Mouse (Mus musculus): ENCODE measurements around the gene Skiv2l.
"Not testable (repeated sequence)": the region's sequence is repeated elsewhere in the genome, so short reads cannot be mapped to it uniquely, and the experiment has no call there.

Gene Skiv2l

GRCm38 (mm10) chr17:34865981-34866380 is 16.0 kb upstream of the Skiv2l start:
- DNase-seq: no peak

GRCm38 (mm10) chr17:34862416-34863081 is 12.5 kb upstream of the Skiv2l start, which contains the start of gene Cfb:
TSS of gene Cfb (minus strand) at chr17:34862518.
- no peak for DNase-seq

- no peak for DNase-seq
These were observed 11.8 kb upstream of the Skiv2l start for GRCm38 (mm10) chr17:34861704-34862415.

DNA sequence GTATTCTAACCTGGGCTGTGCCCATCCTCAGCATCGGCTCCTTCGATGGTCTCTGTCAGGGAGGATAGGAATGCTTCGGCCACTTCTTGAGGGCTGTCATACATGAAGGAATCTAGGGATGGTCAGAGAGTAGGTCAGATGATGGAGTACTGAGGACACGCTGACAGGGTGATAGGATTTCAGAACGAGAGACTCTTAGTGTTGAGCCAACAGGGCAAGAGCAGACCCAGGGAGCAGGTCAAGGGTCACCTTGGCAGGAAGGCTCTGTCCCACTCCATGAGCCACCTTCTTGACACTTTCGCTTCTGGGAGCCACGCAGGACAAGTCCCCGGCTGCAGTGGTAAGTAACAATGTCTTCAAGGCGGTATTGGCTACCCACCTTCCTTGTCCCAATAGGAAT is 10.5 kb upstream of the Skiv2l start:
- no peak for DNase-seq

DNA sequence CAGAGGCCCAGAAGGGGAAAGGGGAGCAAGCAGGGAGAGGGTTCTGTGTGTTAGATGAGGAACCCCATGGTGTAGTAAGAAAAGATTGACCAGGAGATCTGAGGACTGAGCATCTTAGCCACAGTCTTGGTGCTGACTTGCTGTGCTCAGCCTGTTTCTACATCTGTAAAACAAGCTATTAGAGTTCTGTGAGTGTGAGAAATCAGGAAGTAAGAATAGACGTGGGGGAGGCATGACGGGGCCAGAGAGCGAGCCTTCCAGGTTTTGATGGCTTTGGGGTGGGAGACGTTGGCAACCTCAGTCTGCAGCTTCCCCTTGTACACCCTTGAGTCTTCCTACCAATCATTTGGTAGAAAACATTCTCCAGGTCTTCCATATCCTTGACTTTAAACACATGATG is 8.7 kb upstream of the Skiv2l start:
- DNase-seq: no peak

- DNase-seq: peak; percentile 70
These were observed 5.8 kb upstream of the Skiv2l start for GRCm38 (mm10) chr17:34855825-34856224.

- DNase-seq: no peak
These were observed 4.8 kb upstream of the Skiv2l start for GRCm38 (mm10) chr17:34854761-34855160.

DNA sequence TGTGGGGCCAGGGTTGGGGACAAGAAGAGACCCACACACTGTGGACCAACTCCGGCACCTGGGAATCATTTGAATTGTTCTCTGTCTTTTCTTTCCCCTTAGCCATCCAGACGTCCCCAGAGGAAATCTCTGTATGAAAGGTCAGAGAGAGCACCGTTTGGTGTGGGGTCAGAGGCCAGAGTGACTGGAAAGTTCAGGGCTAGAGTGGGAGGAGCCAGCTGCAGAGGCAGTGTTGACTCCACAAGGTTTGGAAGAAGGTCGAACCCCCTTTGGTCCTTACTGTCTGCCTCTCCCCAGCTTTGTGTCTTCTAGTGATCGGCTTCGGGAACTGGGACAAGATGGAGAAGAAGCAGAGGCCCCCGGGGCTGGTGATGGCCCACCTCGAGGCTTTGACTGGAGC is 3.5 kb upstream of the Skiv2l start:
- DNase-seq: no peak

- DNase-seq: peak; percentile 31
These were observed 611 bp upstream of the Skiv2l start for GRCm38 (mm10) chr17:34850517-34851125.

DNA sequence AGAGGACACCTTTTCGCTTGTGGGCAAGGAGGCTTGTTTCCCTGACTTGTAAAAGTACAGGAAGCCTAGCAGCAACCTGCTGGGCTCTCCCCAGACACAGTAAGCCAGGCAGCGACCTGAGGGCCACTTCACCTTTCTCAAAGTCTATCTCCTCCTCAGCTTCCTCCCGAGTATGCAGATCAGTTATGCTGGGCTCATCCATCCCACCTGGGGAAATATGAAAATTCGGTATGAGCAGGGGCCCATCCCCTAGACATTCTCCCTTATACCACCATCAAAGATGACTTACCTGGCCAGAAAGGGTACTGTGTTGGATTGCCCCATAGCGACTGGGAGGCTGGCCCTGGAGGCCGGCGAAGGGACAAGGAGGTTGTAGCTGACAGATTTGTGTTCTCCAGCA is 2.4 kb downstream of the Skiv2l start:
- DNase-seq: no peak

DNA sequence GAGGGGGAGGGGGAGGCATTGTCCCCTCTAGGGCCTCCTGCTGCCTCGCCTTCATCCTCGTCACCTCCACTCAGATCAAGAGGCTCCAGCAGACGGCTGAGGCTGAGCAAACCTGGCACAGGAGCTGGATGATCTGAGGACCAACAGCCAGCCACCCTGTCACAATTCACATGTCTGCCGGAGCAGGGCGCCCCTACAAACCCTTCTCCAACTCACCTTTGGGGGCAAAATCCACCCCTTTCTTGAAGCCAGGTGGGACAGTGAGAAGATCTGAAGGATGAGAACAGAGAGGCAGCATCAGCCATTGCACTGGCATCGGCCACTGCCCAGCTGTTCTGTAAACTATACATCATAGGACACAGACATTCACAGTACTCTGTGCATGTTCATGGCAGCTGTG is 2.8 kb downstream of the Skiv2l start:
- DNase-seq: no peak

DNA sequence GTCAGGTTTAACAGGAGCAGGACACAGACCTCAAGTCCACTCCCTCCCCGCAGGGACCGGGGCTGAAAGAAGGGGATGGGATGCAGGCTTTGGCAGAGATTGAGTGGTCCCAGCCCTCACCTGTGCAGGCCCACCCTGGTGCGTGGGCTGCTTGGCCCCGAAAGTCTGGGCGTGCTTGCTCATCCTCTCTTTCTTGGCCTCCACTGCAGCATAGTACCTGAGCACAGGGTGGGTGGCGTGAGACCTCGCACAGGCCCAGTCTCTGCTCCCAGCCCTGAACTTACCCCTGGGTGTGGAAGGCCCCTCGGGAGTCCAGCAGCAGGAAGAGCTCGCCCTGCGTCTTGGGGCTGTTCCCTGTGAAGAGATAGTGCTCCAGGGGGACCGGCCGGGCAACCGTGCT is 5.1 kb downstream of the Skiv2l start:
- no peak for DNase-seq

- DNase-seq: no peak
These were observed 9.2 kb downstream of the Skiv2l start for GRCm38 (mm10) chr17:34840736-34841307.

DNA sequence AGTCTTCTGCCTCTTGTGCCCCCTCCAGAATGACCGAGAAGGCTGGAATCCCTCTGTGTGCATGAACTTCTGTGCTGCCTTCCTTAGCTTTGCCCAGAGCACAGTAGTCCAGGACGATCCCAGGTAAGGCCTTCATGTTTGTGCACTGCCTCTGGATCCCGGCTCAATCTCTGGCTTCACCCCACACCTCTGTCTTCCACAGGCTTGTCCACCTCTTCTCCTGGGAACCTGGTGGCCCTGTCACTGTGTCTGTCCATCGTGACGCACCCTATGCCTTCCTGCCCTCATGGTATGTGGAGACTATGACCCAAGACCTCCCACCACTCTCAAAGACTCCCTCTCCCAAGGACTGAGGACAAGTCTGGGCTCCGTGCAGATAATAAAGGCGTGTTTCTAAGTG is 11.2 kb downstream of the Skiv2l start:
- DNase-seq: no peak

DNA sequence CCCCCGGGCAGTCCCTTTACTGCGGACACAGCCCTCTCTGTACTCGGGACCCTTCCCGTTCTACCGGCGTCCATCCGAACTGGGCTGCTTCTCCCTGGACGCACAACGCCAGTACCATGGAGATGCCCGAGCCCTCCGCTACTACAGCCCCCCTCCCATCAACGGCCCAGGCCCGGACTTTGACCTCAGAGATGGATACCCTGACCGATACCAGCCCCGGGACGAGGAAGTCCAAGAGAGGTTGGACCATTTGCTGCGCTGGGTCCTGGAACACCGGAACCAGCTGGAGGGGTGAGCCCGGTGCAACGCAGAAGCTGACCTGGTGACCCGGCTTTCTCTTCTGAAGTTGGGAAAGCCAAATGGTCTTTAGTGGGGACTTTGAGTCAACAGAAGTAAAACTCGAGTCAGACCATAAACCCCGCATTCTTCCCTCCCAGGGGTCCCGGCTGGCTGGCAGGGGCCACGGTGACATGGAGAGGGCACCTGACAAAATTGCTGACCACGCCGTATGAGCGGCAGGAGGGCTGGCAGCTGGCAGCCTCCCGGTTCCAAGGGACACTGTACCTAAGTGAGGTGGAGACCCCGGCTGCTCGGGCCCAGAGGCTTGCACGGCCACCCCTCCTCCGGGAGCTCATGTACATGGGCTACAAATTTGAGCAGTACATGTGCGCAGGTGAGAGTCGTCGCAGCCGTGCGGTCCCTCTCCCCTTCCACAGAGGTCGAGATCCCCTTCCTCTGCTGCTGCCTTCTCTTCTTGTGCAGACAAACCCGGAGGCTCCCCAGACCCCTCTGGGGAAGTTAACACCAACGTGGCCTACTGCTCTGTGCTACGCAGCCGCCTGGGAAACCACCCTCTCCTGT is 12.3 kb downstream of the Skiv2l start:
- peak; percentile 24 for DNase-seq

DNA sequence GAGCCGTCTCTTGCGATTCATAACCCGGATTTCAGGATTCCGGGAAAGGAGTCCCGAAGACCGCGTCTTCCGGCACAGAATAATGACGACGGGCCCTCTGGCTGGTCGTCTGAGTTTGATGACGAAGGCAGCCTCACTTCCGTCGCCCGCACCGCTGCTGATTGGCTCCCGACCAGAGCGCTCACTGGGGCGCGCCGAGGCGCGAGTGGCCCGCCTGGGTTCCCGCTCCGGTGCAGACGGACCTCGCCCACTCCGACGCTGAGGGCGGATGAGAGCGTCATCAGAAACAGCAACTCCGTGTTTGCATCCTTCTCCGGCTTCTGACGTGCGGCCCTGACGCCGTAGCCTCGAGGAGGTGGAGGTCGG is 13.2 kb downstream of the Skiv2l start, which contains the start of the genes Stk19 and Dxo:
Stk19 (minus strand) TSS at position 90 of the 366 bp plus-strand sequence.
Dxo (plus strand) TSS at position 164 of the 366 bp plus-strand sequence.
- peak; percentile 93 for DNase-seq

DNA sequence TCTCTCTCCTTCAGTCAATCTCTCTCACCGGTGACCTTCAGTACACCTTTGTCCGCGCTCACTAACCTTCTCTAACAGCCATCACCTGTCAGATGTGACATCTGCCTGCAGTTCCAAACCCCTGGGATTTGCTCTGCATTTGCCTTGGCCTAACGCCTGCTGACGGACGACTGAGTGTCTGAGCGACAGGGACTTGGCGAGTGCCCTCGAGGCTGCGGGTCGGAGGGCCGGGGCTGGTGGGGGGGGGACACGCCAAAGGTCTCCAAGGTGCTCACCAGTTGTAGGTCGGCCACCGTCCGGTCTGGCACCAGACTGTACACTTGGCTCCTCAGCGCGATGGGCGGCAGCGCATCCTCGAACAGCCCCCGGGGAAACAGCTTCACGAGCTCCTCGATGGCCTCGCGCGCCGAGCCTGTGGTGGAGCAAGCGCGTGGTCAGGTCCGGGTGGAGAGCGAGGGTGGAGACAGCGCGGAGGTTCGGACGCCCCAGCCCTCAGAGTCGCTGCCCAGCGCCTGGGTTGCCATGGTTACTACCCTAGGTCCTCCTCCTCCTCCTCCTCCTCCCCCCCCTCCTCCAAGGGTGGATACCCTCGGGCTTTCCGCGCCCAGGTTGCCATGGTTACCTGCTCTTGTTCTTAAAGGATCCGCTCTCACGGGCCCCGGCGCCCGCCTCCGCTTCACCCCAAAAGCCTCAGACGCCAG is 13.7 kb downstream of the Skiv2l start:
- no peak for DNase-seq

GRCm38 (mm10) chr17:34830776-34831175 is 19.2 kb downstream of the Skiv2l start:
- not testable (repeated sequence) for DNase-seq

DNA sequence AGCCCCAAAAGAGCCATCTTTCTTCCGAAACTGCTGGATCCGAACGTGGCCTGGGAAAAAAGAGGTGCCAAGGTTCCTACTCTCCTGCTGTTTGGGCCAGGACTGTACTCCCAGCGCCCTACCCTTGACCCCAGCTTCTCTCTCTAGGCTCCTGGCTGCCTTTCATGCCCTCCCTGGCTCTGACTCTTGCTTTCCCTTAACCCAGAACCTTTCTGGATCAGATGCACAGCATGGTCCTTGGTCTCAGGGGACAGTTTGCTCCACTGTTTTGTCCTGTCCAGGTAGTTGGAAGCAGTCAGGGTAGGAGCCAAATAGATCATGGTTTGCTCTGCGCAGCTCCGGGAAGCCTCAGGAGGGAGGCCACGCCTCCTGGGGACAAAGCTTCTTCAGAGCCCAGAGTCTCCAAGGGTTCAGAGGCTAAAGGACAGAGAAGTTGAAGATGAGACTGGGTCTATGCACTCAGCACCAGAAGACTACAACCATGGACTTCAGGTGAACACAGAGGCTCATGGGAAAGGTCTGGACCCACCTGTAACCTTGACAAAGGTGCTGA is 35.1 kb downstream of the Skiv2l start:
- DNase-seq: no peak

GRCm38 (mm10) chr17:34813747-34814146 is 36.3 kb downstream of the Skiv2l start:
- peak; percentile 76 for DNase-seq

- DNase-seq: no peak
These were observed 38.7 kb downstream of the Skiv2l start for GRCm38 (mm10) chr17:34811275-34811674.

GRCm38 (mm10) chr17:34810811-34811210 is 39.2 kb downstream of the Skiv2l start:
- DNase-seq: not testable (repeated sequence)
